Mouse (Mus musculus) C2C12 (cell line): ENCODE data around the gene Olfr522. TPM values are rescaled to one million over a fixed set of nuclear protein-coding genes. Genes with fewer than 3 reads are reported as not detected.

ENCODE experiments used
- H3K27me3 ChIP-seq: one replicate; pipeline ENCODE4 v1.6.1; 2011; ENCODE audit not compliant: control insufficient read depth, insufficient read depth, insufficient read length
- H3K36me3 ChIP-seq: one replicate; pipeline ENCODE4 v1.6.1; 2011; ENCODE audit not compliant: control insufficient read depth, insufficient read depth
- H3K4me3 ChIP-seq: one replicate; pipeline ENCODE4 v1.5.1; 2011; ENCODE audit warnings: mild to moderate bottlenecking, control low read depth; ENCODE audit not compliant: poor library complexity, insufficient read depth, severe bottlenecking
- H3K79me2 ChIP-seq: one replicate; pipeline ENCODE4 v1.6.1; 2011; ENCODE audit not compliant: control insufficient read depth, insufficient read depth
- H3K79me3 ChIP-seq: one replicate; pipeline ENCODE4 v1.6.1; 2011; ENCODE audit warnings: low read depth, control low read depth
- H3ac ChIP-seq: one replicate; pipeline ENCODE3; 2011; ENCODE audit warnings: low read depth; ENCODE audit not compliant: control insufficient read depth, insufficient read length
- CEBPB ChIP-seq: IDR thresholded peaks from one replicate; pipeline ENCODE4 v1.6.1; 2011; ENCODE audit warnings: low read depth, mild to moderate bottlenecking, control low read depth, moderate library complexity
- CTCF ChIP-seq: IDR thresholded peaks from one replicate; pipeline ENCODE4 v1.5.1; 2011; ENCODE audit not compliant: control insufficient read depth, insufficient read depth, insufficient read length
- FOSL1 ChIP-seq: IDR thresholded peaks from one replicate; pipeline ENCODE4 v1.8.0; 2011; ENCODE audit warnings: mild to moderate bottlenecking, low read length; ENCODE audit not compliant: poor library complexity, insufficient read depth, severe bottlenecking
- MAX ChIP-seq: IDR thresholded peaks from one replicate; pipeline ENCODE4 v1.6.1; 2011; ENCODE audit warnings: mild to moderate bottlenecking, control low read depth
- MYOD1 ChIP-seq: IDR thresholded peaks from one replicate; pipeline ENCODE4 v1.6.1; 2011; ENCODE audit warnings: low read depth; ENCODE audit not compliant: control insufficient read depth, insufficient read length
- MYOG ChIP-seq: IDR thresholded peaks from one replicate; pipeline ENCODE4 v1.6.1; 2011; ENCODE audit not compliant: control insufficient read depth, insufficient read length; ENCODE audit errors: extremely low read depth
- USF1 ChIP-seq: IDR thresholded peaks from one replicate; pipeline ENCODE4 v1.6.1; 2011; ENCODE audit warnings: low read depth, mild to moderate bottlenecking, control low read depth, moderate library complexity
- polyA plus RNA-seq: library from polyadenylated mRNA; unstranded; fragments of >200 nt; fragmentation: generic; extraction: Trizol; gene quantifications from one replicate; pipeline ENCODE4 v1.2.1, GENCODE M21; 2012; ENCODE audit warnings: missing spikeins

The Olfr522 gene
- polyA plus RNA-seq, 1 experiment: not detected

- TF ChIP-seq MYOG: no peak
- no peak for TF ChIP-seq CEBPB
- TF ChIP-seq MYOD1: no peak
- TF ChIP-seq MAX: no peak
These were observed 10.2 kb downstream of the Olfr522 start, which contains the start of gene Sprn for GRCm38 (mm10) chr7:140154218-140154927. Sprn (minus strand) TSS chr7:140154877.

DNA sequence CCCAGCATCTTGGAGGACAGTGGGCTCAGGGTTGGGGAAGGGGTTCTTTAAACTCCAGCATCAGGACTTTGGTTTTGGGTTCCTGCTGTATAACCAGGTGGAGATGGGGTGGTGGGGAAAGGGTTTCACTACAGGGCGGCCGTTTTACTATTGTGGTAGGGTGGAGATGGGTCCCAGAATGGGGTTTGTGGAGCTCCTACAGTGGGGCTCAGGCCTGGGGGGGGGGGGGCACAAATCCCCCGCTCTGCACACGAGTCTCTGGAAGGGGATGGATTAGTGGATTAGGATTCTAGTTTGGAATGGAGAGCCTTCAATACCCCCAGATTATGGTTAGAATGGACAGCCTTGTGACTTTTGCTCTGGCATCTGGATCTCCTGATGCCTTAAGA is 10.7 kb downstream of the Olfr522 start:
- Histone ChIP-seq H3K36me3 (no peaks in the 10 kb centered on the region), H3ac (no peak overlapping the region), H3K79me2 (no peaks in the 10 kb centered on the region), H3K27me3 (no peaks in the 10 kb centered on the region), H3K79me3 (no peaks in the 10 kb centered on the region), H3K4me3 (no peak overlapping the region)
- no peak for TF ChIP-seq FOSL1

More at GRCm38 (mm10) chr7:140154218-140154927, 10.2 kb downstream of the Olfr522 start, which contains the start of gene Sprn:
- no peaks in the 10 kb centered on the region for H3K79me3 ChIP-seq
- no peak within 1 kb of the TSS for H3ac ChIP-seq
- H3K27me3 ChIP-seq: no peaks in the 10 kb centered on the region
- H3K36me3 ChIP-seq: no peaks in the 10 kb centered on the region
- H3K4me3 ChIP-seq: no peak within 1 kb of the TSS
- no peaks in the 10 kb centered on the region for H3K79me2 ChIP-seq

- Histone ChIP-seq H3K4me3 (no peak overlapping the region), H3K36me3 (no peaks in the 10 kb centered on the region), H3K79me2 (no peaks in the 10 kb centered on the region), H3K79me3 (no peaks in the 10 kb centered on the region), H3K27me3 (no peaks in the 10 kb centered on the region), H3ac (no peak overlapping the region)
- TF ChIP-seq FOSL1 (no peak), CEBPB (no peak), MAX (no peak), MYOG (no peak), MYOD1 (no peak), CTCF (no peak), USF1 (no peak)
These were observed 11.2 kb downstream of the Olfr522 start for GRCm38 (mm10) chr7:140153383-140153782.

GRCm38 (mm10) chr7:140144550-140144949 is 20.0 kb downstream of the Olfr522 start:
- Histone ChIP-seq H3K79me3 (no peaks in the 10 kb centered on the region), H3K79me2 (no peaks in the 10 kb centered on the region), H3ac (no peak overlapping the region), H3K36me3 (peaks cover 3% of the 10 kb centered on the region), H3K4me3 (no peak overlapping the region), H3K27me3 (no peaks in the 10 kb centered on the region)
- TF ChIP-seq MAX: no peak
- TF ChIP-seq CEBPB: no peak

DNA sequence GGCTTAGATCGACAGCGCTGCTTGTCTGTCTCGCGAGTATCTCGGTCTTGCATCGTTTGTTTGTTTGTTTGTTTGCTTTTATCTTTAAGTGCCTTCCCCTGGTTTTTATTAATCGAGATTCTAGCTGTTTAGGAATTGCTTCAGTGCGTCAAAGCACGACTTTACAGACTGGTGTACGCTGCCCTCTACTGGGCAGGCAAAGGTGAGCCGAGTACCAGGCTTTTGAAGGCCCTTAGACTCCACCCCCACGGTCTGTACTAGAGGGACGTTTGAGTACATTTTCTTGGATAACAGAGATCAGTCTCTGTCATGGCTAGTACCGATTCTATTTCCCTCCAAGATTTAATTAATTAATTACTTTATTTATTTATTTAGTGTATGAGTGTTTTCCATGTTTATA is 23.2 kb downstream of the Olfr522 start:
- peak; percentile 39 for TF ChIP-seq CTCF
- no peak for TF ChIP-seq MYOG
- H3K4me3 ChIP-seq: no peak overlapping the region

GRCm38 (mm10) chr7:140138021-140138310 is 26.6 kb downstream of the Olfr522 start:
- Histone ChIP-seq H3ac (peak overlapping the region; percentile 95), H3K27me3 (no peaks in the 10 kb centered on the region), H3K79me3 (no peaks in the 10 kb centered on the region), H3K36me3 (no peaks in the 10 kb centered on the region), H3K79me2 (no peaks in the 10 kb centered on the region), H3K4me3 (peak overlapping the region; percentile 52)
- TF ChIP-seq MYOG: no peak

More for the DNA sequence above, 23.2 kb downstream of the Olfr522 start:
- H3K79me3 ChIP-seq: no peaks in the 10 kb centered on the region
- H3K79me2 ChIP-seq: no peaks in the 10 kb centered on the region
- H3ac ChIP-seq: no peak overlapping the region
- no peaks in the 10 kb centered on the region for H3K27me3 ChIP-seq
- no peaks in the 10 kb centered on the region for H3K36me3 ChIP-seq
